Mouse (Mus musculus): ENCODE measurements around the gene Slc2a13. TPM values are rescaled to one million over a fixed set of nuclear protein-coding genes. Genes with fewer than 3 reads are reported as not detected.

Slc2a13 gene
- polyA plus RNA-seq, 1 experiment from 2014 or later = 0.13 TPM

DNA sequence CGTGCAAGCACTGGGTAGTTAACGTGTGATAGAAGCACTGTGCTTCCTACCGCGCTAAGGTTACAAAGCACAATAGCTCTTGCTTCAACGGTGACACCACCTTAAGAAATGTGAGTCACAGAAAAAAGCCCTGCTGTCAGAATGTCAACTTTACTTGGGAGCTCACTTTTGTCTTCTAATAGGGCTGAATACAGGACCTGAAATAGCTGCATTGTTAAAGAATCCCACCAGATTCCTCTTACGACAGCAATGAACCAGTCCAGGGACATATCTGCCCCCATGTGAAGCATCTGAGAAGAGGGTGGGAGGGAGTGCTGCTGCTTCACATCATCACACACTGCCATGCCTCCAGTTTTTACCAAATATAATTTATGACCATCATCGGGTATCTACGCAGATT lies 129.6 kb downstream of the Slc2a13 start:
- Histone ChIP-seq H3K4me2 (no peak overlapping the region), H3K4me1 (replicated peaks) (no peaks in the 10 kb centered on the region), H3K27me3 (no peaks in the 10 kb centered on the region), H3K9ac (no peak overlapping the region), H3K36me3 (no peaks in the 10 kb centered on the region), H3K9me3 (replicated peaks) (no peaks in the 10 kb centered on the region), H3K4me3 (replicated peaks) (no peak overlapping the region), H3K27ac (no peak overlapping the region)
- ATAC-seq (ENCODE audit: low read depth) (no peak), DNase-seq (no peak)
- 80% methylated on average over 8 of the region's 8 CpGs for WGBS (ENCODE audit: insufficient replicate concordance)

GRCm38 (mm10) chr15:91439883-91440282 lies 133.2 kb downstream of the Slc2a13 start:
- 49% methylated on average over 2 of the region's 2 CpGs for WGBS (ENCODE audit: insufficient replicate concordance)
- no peak overlapping the region for H3K4me2 ChIP-seq
- no peaks in the 10 kb centered on the region for H3K27me3 ChIP-seq
- ATAC-seq (ENCODE audit: low read depth) = no peak
- no peaks in the 10 kb centered on the region for H3K36me3 ChIP-seq
- H3K27ac ChIP-seq = no peak overlapping the region
- DNase-seq = no peak
- H3K9ac ChIP-seq = no peak overlapping the region
- no peak overlapping the region for H3K4me3 ChIP-seq (replicated peaks)
- H3K9me3 ChIP-seq (replicated peaks) = no peaks in the 10 kb centered on the region
- no peaks in the 10 kb centered on the region for H3K4me1 ChIP-seq (replicated peaks)

DNA sequence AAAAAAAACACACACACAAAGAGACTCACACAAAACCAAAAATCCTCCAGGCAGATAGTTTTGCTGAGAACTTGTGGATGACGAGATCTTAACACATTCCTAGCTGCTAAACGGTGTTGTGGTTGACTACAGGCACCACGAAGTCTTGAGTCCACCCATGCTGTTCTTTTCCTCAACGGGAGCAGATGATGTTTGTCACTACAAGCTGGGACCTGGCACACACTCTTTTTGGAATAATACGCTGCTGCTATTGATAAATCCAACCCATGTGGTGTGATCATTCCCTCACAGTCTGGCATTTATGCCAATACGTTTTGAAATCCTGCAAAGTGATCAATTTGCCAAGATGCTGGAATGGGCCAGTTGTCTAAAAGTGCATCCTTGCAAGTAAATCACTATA lies 147.6 kb downstream of the Slc2a13 start:
- Histone ChIP-seq H3K4me2 (no peak overlapping the region), H3K27me3 (no peaks in the 10 kb centered on the region), H3K9ac (no peak overlapping the region), H3K4me3 (replicated peaks) (no peak overlapping the region), H3K9me3 (replicated peaks) (peaks cover 13% of the 10 kb centered on the region; the same call in 1 of the 2 replicates), H3K4me1 (replicated peaks) (no peaks in the 10 kb centered on the region), H3K27ac (no peak overlapping the region), H3K36me3 (no peaks in the 10 kb centered on the region)
- ATAC-seq (ENCODE audit: low read depth) = no peak
- DNase-seq = no peak
- 51% methylated on average over 6 of the region's 6 CpGs for WGBS (ENCODE audit: insufficient replicate concordance)

DNA sequence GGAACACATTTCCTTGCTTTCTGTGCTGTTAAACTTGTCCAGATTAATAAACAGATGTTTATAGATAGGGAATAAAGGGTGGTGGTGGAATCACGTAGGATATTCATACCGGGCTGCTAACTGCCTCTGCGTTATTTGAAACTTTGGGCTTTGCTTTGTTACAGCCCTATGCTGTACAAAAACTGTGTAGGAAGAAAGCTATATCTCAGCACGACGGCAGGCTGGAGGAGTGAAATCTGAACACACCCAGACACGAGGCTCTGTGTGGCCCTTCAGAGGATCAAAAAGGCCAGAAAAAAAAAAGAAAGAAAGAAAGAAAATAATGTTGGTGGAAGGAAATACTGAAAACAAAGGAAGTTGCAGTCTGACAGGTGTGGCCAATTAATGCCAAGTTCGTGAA lies 166.1 kb downstream of the Slc2a13 start:
- H3K4me2 ChIP-seq = no peak overlapping the region
- no peak overlapping the region for H3K4me3 ChIP-seq (replicated peaks)
- H3K4me1 ChIP-seq (replicated peaks) = no peaks in the 10 kb centered on the region
- no peaks in the 10 kb centered on the region for H3K27me3 ChIP-seq
- no peak overlapping the region for H3K27ac ChIP-seq
- no peaks in the 10 kb centered on the region for H3K36me3 ChIP-seq
- no peaks in the 10 kb centered on the region for H3K9me3 ChIP-seq (replicated peaks)
- no peak overlapping the region for H3K9ac ChIP-seq
- no peak for DNase-seq
- no peak for ATAC-seq (ENCODE audit: low read depth)
- WGBS (ENCODE audit: insufficient replicate concordance) = 62% methylated on average over 7 of the region's 7 CpGs

DNA sequence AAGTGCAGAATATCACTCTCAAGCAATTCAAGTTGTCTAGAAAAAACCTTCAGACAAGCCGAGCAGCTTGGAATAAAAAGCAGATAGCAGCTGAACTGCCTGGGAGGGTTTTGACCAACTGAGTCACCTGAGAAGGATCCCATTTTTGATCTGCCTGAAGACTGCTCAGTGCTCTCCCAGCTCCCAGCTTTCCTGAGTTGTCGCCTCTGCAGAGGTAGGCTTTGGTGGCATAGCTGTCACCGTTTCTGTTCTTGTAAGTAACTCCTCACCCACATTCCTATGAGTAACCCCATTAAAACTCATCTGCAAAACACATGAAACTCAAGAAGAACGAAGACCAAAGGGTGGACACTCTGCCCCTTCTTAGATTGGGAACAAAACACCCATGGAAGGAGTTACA lies 177.9 kb downstream of the Slc2a13 start:
- Histone ChIP-seq H3K9ac (no peak overlapping the region), H3K27ac (no peak overlapping the region), H3K27me3 (no peaks in the 10 kb centered on the region), H3K4me2 (no peak overlapping the region), H3K4me1 (replicated peaks) (no peaks in the 10 kb centered on the region), H3K9me3 (replicated peaks) (no peaks in the 10 kb centered on the region; the same call in 1 of the 2 replicates), H3K36me3 (no peaks in the 10 kb centered on the region), H3K4me3 (replicated peaks) (no peak overlapping the region)
- ATAC-seq (ENCODE audit: low read depth) (no peak), DNase-seq (no peak)
- WGBS (ENCODE audit: insufficient replicate concordance) = 61% methylated on average over 4 of the region's 4 CpGs

- Histone ChIP-seq H3K4me2 (no peak overlapping the region), H3K9me3 (replicated peaks) (no peaks in the 10 kb centered on the region), H3K9ac (no peak overlapping the region), H3K36me3 (no peaks in the 10 kb centered on the region), H3K27ac (no peak overlapping the region), H3K27me3 (no peaks in the 10 kb centered on the region), H3K4me1 (replicated peaks) (no peaks in the 10 kb centered on the region), H3K4me3 (replicated peaks) (no peak overlapping the region)
- ATAC-seq (ENCODE audit: low read depth) = no peak
- 41% methylated on average over 1 of the region's 1 CpGs for WGBS (ENCODE audit: insufficient replicate concordance)
- no peak for DNase-seq
Observed at GRCm38 (mm10) chr15:91383694-91384093, 189.4 kb downstream of the Slc2a13 start.

- H3K9ac ChIP-seq = no peak overlapping the region
- no peaks in the 10 kb centered on the region for H3K4me1 ChIP-seq (replicated peaks)
- no peaks in the 10 kb centered on the region for H3K27me3 ChIP-seq
- H3K36me3 ChIP-seq = no peaks in the 10 kb centered on the region
- no peaks in the 10 kb centered on the region for H3K9me3 ChIP-seq (replicated peaks)
- no peak overlapping the region for H3K4me2 ChIP-seq
- ATAC-seq (ENCODE audit: low read depth) (no peak), DNase-seq (no peak)
- H3K27ac ChIP-seq = no peak overlapping the region
- H3K4me3 ChIP-seq (replicated peaks) = no peak overlapping the region
- WGBS (ENCODE audit: insufficient replicate concordance) = 73% methylated on average over 2 of the region's 2 CpGs
Observed at GRCm38 (mm10) chr15:91382606-91383005, 190.5 kb downstream of the Slc2a13 start.

DNA sequence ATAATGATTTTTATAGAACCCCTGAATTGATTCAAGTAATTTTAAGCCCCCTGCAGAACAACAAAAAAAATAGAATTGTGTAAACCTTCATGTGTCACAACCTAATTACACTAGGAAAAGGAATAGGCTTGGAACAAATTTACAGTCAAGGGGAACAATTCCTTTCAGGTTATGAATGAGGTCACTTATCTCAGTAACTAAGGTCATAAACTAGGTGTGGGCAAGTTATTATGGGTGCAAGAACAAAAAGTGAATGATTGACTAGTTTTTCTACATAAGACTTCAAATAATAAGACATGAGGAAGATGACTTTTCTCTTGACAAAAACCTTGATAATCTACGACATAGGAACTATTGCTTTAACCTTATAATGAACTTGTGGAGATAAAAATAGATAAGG lies 191.2 kb downstream of the Slc2a13 start:
- DNase-seq = no peak
- Histone ChIP-seq H3K4me1 (replicated peaks) (no peaks in the 10 kb centered on the region), H3K9me3 (replicated peaks) (no peaks in the 10 kb centered on the region), H3K4me2 (no peak overlapping the region), H3K9ac (no peak overlapping the region), H3K27ac (no peak overlapping the region), H3K27me3 (no peaks in the 10 kb centered on the region), H3K4me3 (replicated peaks) (no peak overlapping the region), H3K36me3 (no peaks in the 10 kb centered on the region)
- 68% methylated on average over 1 of the region's 1 CpGs for WGBS (ENCODE audit: insufficient replicate concordance)
- ATAC-seq (ENCODE audit: low read depth) = no peak

DNA sequence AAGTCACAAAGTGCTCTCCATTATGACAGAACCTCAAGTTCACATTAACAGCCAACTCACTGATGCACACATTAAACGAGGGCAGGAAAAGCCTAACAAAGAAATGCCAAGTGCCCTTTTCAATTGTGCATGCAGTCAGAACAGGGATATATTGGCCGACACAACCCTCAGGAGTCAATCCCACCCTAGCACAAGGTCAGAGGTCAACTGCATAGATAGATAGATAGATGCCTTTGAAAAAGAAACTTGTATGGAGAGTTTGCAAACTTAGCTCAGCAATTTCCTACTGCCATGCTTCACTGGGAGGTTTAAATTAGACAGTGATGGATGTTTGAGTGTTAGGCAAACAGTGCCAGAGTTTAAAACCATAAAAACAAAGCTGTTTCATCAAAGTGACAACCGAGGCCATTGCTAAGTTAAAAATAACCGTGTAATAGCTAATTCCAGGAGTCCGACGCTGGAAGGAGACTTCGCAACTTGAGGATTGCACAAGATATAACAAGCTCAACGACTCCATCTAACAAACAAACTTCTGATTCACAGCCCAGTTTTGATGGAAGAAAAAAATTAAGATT lies 194.2 kb downstream of the Slc2a13 start:
- Histone ChIP-seq H3K4me3 (replicated peaks) (no peak overlapping the region), H3K4me2 (no peak overlapping the region), H3K27ac (no peak overlapping the region), H3K27me3 (no peaks in the 10 kb centered on the region), H3K9me3 (replicated peaks) (no peaks in the 10 kb centered on the region), H3K4me1 (replicated peaks) (no peaks in the 10 kb centered on the region), H3K9ac (no peak overlapping the region), H3K36me3 (no peaks in the 10 kb centered on the region)
- ATAC-seq (ENCODE audit: low read depth) = no peak
- no peak for DNase-seq
- WGBS (ENCODE audit: insufficient replicate concordance) = 47% methylated on average over 8 of the region's 8 CpGs

GRCm38 (mm10) chr15:91377568-91377967 lies 195.5 kb downstream of the Slc2a13 start:
- DNase-seq (no peak), ATAC-seq (ENCODE audit: low read depth) (no peak)
- H3K4me1 ChIP-seq (replicated peaks) = no peaks in the 10 kb centered on the region
- WGBS (ENCODE audit: insufficient replicate concordance) = 81% methylated on average over 11 of the region's 11 CpGs
- 0 out of 2 replicates have a peak, but pooled peaks cover 3% of the 10 kb centered on the region for H3K9me3 ChIP-seq (replicated peaks)
- no peak overlapping the region for H3K9ac ChIP-seq
- no peaks in the 10 kb centered on the region for H3K36me3 ChIP-seq
- no peak overlapping the region for H3K4me2 ChIP-seq
- H3K27ac ChIP-seq = no peak overlapping the region
- H3K27me3 ChIP-seq = no peaks in the 10 kb centered on the region
- no peak overlapping the region for H3K4me3 ChIP-seq (replicated peaks)

DNA sequence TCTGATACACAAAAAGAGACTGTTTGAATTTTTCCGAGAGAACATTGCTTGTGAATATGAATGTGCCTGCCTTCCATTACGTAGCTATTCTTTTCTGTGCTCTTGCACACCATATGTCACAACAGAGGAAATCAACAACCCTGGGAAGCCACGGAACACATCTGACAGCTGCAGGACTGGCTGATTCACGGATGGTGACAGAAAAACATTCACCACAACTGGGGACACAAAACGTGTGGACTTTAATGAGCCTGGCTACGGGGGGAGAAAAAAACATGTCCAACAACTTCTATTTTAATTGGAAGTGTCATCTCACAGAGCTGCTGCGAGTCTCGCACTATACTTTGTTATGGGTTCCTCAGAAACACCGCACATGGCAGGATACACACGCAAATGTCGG lies 196.0 kb downstream of the Slc2a13 start:
- ATAC-seq (ENCODE audit: low read depth) = no peak
- H3K27ac ChIP-seq = no peak overlapping the region
- 62% methylated on average over 11 of the region's 11 CpGs for WGBS (ENCODE audit: insufficient replicate concordance)

GRCm38 (mm10) chr15:91374441-91374840 lies 198.6 kb downstream of the Slc2a13 start:
- no peak overlapping the region for H3K4me3 ChIP-seq (replicated peaks)
- ATAC-seq (ENCODE audit: low read depth) (no peak), DNase-seq (no peak)
- no peak overlapping the region for H3K9ac ChIP-seq
- H3K27ac ChIP-seq = no peak overlapping the region
- 0 out of 2 replicates have a peak, but pooled peaks cover 3% of the 10 kb centered on the region for H3K9me3 ChIP-seq (replicated peaks)
- H3K36me3 ChIP-seq = no peaks in the 10 kb centered on the region
- no peak overlapping the region for H3K4me2 ChIP-seq
- whole genome bisulfite sequencing (ENCODE audit: insufficient replicate concordance) = 68% methylated on average over 5 of the region's 5 CpGs
- H3K4me1 ChIP-seq (replicated peaks) = no peaks in the 10 kb centered on the region
- H3K27me3 ChIP-seq = no peaks in the 10 kb centered on the region

More for the DNA sequence above, 196.0 kb downstream of the Slc2a13 start:
- Histone ChIP-seq H3K27me3 (no peaks in the 10 kb centered on the region), H3K4me1 (replicated peaks) (no peaks in the 10 kb centered on the region), H3K4me2 (no peak overlapping the region), H3K4me3 (replicated peaks) (no peak overlapping the region), H3K9ac (no peak overlapping the region), H3K9me3 (replicated peaks) (0 out of 2 replicates have a peak, but pooled peaks cover 3% of the 10 kb centered on the region), H3K36me3 (no peaks in the 10 kb centered on the region)
- DNase-seq = no peak
